Mouse (Mus musculus) stomach, embryonic 16.5 days (tissue): Measurements from ENCODE around the gene Sec11a. TPM values are rescaled to one million over a fixed set of nuclear protein-coding genes. Genes with fewer than 3 reads are reported as not detected.
"Not testable (repeated sequence)": the region's sequence is repeated elsewhere in the genome, so short reads cannot be mapped to it uniquely, and the experiment has no call there.

Source experiments
- ATAC-seq: fragments of 200-750 bp; cut with Nextera tagmentation; 2 replicates; pipeline ENCODE4 v1.8.0; 2017; ENCODE audit warnings: moderate number of reproducible peaks, moderate TSS enrichment; ENCODE audit not compliant: insufficient read depth, low FRiP score
- H3K27ac ChIP-seq: fragments of 300-500 bp; sonication (generic); 2 replicates; pipeline ENCODE4 v1.5.1; 2014; ENCODE audit warnings: low read length
- H3K27me3 ChIP-seq: fragments of 300-500 bp; sonication (generic); 2 replicates; pipeline ENCODE4 v1.6.1; 2014; ENCODE audit warnings: low read length, control low read depth, mixed read lengths; ENCODE audit not compliant: control insufficient read depth, insufficient read depth
- H3K36me3 ChIP-seq: fragments of 300-500 bp; sonication (generic); 2 replicates; pipeline ENCODE4 v1.6.1; 2014; ENCODE audit warnings: low read length; ENCODE audit not compliant: control insufficient read depth, insufficient read depth
- H3K4me1 ChIP-seq: fragments of 300-500 bp; sonication (generic); 2 replicates; pipeline ENCODE4 v1.6.1; 2014; ENCODE audit warnings: low read length, control low read depth, mixed read lengths; ENCODE audit not compliant: control insufficient read depth, insufficient read depth
- H3K4me2 ChIP-seq: fragments of 300-500 bp; sonication (generic); 2 replicates; pipeline ENCODE4 v1.6.1; 2014; ENCODE audit warnings: low read depth, low read length, mixed read lengths
- H3K4me3 ChIP-seq: fragments of 300-500 bp; sonication (generic); replicated peaks from 2 replicates; pipeline ENCODE4 v1.5.1; 2014; ENCODE audit warnings: mild to moderate bottlenecking, low read length
- H3K9ac ChIP-seq: fragments of 300-500 bp; sonication (generic); 2 replicates; pipeline ENCODE4 v1.6.1; 2014; ENCODE audit warnings: low read length
- H3K9me3 ChIP-seq: fragments of 300-500 bp; sonication (generic); replicated peaks from 2 replicates; pipeline ENCODE4 v1.6.1; 2016; ENCODE audit warnings: low read length, control low read depth; ENCODE audit not compliant: control insufficient read depth
- WGBS: fragments of 180-500 bp; shearing (Covaris S2); extraction: QIAGEN DNeasy Blood & Tissue Kit; methylation state at CpG from one replicate; pipeline ENCODE4 v1.1.7; 2014; 5-methylcytosine and 5-hydroxymethylcytosine counted together
- polyA plus RNA-seq: library from polyadenylated mRNA; unstranded; fragments of >200 nt; fragmentation: Nextera tagmentation; extraction: Ambion mirVana; gene quantifications from 2 replicates; pipeline ENCODE4 v1.2.1, GENCODE M21; 2015

The Sec11a gene
- polyA plus RNA-seq, 1 experiment from 2014 or later: 228 TPM

DNA sequence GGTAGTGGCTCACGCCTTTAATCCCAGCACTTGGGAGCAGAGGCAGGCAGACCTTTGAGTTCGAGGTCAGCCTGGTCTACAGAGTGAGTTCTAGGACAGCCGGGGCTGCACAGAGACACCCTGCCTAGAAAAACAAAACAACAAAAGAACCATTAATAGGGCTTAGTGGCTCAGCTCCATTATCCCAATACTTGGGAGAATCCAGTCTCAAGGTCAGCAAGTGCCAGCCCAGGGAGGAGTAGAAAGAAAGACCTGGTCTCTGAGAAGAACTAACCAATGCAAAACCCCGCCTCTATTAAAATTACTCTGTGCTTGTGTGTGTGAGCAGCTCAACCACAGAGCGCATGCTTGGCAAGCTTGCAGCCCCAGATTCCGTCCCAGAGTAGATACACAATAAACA is 15.2 kb upstream of the Sec11a start:
- 62% methylated on average over 6 of the region's 6 CpGs for WGBS
- Histone ChIP-seq H3K4me3 (no peak overlapping the region), H3K27me3 (no peaks in the 10 kb centered on the region), H3K36me3 (no peaks in the 10 kb centered on the region), H3K4me1 (no peaks in the 10 kb centered on the region), H3K9ac (no peak overlapping the region), H3K4me2 (no peak overlapping the region), H3K9me3 (no peaks in the 10 kb centered on the region), H3K27ac (no peak overlapping the region)
- no peak for ATAC-seq

DNA sequence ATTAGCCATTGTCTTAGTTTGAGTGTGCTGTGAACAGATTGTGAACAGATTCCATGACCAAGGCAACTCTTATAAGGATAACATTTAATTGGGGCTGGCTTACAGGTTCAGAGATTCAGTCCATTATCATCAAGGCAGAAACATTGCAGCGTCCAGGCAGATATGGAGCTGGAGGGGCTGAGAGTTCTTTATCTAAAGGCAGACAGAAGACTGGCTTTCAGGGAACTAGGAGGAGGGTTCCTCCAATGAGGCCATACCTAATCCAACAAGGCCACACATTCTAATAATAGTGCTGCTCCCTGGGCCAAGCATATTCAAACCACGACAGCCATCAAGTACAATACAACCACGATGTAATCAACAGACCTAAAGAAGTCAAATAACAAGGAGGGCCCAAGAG is 11.4 kb upstream of the Sec11a start:
- H3K4me2 ChIP-seq: no peak overlapping the region
- no peaks in the 10 kb centered on the region for H3K4me1 ChIP-seq
- no peak overlapping the region for H3K4me3 ChIP-seq
- WGBS: 79% methylated on average over 3 of the region's 3 CpGs
- H3K36me3 ChIP-seq: no peaks in the 10 kb centered on the region
- H3K27me3 ChIP-seq: no peaks in the 10 kb centered on the region
- no peaks in the 10 kb centered on the region for H3K9me3 ChIP-seq
- no peak for ATAC-seq
- no peak overlapping the region for H3K27ac ChIP-seq
- no peak overlapping the region for H3K9ac ChIP-seq

DNA sequence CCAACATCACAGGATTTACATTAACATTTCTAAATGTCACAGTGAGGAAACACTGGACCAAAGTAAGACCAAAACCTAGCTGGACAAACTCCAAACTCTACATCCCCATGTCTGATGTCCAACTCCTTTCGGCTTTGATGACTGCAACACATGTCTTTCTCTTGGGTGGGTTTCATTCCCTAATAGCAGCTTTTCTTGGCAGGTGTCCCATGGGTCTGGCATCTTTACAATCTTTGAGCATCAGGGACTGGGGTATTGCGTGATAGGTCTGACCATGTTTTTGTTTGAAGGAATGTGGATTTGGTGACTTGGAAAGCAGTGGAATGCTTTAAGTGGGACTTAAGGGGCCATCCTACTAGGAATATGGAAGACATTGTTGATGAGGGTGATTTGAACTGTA is 9.3 kb upstream of the Sec11a start:
- Histone ChIP-seq H3K9me3 (no peaks in the 10 kb centered on the region), H3K27ac (no peak overlapping the region), H3K36me3 (no peaks in the 10 kb centered on the region), H3K9ac (no peak overlapping the region), H3K27me3 (no peaks in the 10 kb centered on the region), H3K4me3 (no peak overlapping the region), H3K4me2 (no peak overlapping the region), H3K4me1 (no peaks in the 10 kb centered on the region)
- no peak for ATAC-seq
- WGBS: 79% methylated on average over 2 of the region's 2 CpGs

DNA sequence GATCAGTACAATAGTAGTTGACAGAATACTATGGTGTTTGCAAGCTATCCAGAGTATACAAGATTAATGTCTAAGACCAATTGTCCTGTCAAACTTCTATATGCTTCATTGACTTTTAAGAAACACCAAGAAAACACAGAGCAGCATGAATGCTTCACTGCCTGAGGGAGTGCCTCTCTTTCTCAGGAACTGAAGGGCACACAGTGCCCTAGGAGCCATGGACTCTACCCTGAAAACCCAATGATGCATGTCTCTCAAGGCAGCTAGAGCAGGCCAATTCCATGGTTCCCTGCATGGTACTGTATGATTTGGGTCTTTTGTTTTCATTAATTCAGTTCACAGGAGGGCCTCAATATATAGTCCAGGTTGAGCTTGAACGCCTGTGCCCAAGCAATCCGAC is 6.7 kb upstream of the Sec11a start:
- no peak for ATAC-seq
- no peaks in the 10 kb centered on the region for H3K4me1 ChIP-seq
- no peak overlapping the region for H3K4me3 ChIP-seq
- H3K9ac ChIP-seq: no peak overlapping the region
- no peak overlapping the region for H3K4me2 ChIP-seq
- no peaks in the 10 kb centered on the region for H3K27me3 ChIP-seq
- no peaks in the 10 kb centered on the region for H3K9me3 ChIP-seq
- H3K36me3 ChIP-seq: no peaks in the 10 kb centered on the region
- WGBS: 74% methylated on average over 2 of the region's 2 CpGs
- no peak overlapping the region for H3K27ac ChIP-seq

DNA sequence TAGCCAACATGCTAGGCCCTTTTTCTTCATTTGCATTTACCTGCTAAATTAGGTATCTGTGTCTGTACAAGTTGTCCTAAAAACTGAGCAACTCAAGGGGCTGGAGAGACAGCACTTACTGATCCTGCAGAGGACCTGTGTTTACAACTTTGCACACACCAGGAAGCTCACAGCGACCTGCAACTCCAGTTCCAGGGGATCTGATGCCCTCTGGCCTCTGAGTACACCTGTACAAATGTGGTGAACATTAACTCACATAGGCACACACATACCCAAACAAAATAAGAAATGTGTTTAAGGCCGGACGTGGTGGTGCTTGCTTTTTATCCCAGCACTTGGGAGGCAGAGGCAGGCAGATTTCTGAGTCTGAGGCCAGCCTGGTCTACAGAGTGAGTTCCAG is 4.6 kb upstream of the Sec11a start:
- H3K9me3 ChIP-seq: no peaks in the 10 kb centered on the region
- WGBS: 53% methylated on average over 3 of the region's 3 CpGs

DNA sequence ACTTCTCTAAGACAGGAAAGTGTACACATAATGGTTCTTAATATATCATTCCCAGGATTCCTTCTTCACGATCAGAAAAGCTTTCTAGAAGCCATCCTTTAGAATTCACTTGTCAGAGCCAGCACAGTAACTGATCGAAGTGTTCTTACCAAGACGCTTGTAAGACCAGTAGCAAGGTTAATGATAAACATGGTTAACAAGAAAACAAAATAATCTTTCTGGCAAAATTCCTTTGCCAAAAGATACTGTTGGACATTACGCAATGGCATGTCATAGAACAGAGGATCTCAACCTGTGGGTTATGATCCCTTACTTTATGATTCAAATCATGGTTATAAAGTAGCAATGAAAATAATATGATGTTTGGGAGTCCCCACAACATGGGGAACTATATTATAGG is 3.9 kb upstream of the Sec11a start:
- Histone ChIP-seq H3K4me2 (no peak overlapping the region), H3K27ac (no peak overlapping the region), H3K36me3 (no peaks in the 10 kb centered on the region), H3K27me3 (no peaks in the 10 kb centered on the region), H3K9me3 (no peaks in the 10 kb centered on the region), H3K4me1 (peaks cover 6% of the 10 kb centered on the region), H3K4me3 (no peak overlapping the region), H3K9ac (no peak overlapping the region)
- WGBS: 82% methylated on average over 4 of the region's 4 CpGs
- ATAC-seq: no peak

More for the DNA sequence above, 4.6 kb upstream of the Sec11a start:
- H3K27me3 ChIP-seq: no peaks in the 10 kb centered on the region
- H3K9ac ChIP-seq: no peak overlapping the region
- no peak overlapping the region for H3K4me2 ChIP-seq
- no peaks in the 10 kb centered on the region for H3K36me3 ChIP-seq
- peaks cover 3% of the 10 kb centered on the region; the same call in 1 of the 2 replicates for H3K4me1 ChIP-seq
- H3K27ac ChIP-seq: no peak overlapping the region
- no peak overlapping the region for H3K4me3 ChIP-seq
- no peak for ATAC-seq

DNA sequence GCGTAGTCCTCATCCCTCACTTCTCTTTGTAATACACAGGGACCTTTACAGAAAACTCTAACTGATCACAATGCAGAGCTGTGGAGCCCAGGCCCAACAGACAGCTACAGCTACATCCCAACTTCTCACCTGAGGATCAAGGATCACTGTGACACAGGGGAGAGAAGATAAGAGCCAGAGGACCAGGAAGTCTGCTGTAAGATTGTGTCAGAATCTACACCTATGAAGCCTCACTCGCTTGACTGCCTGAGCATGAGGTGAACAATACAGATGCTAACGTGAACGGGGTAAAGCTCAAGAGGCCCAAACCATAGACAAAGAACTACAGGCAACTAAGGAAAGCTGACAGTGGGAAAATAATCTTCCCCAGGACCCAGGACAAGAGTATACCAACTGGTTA is 7.8 kb downstream of the Sec11a start:
- Histone ChIP-seq H3K36me3 (no peaks in the 10 kb centered on the region), H3K9me3 (no peaks in the 10 kb centered on the region), H3K27me3 (no peaks in the 10 kb centered on the region), H3K4me3 (no peak overlapping the region), H3K4me2 (no peak overlapping the region), H3K27ac (no peak overlapping the region), H3K9ac (no peak overlapping the region), H3K4me1 (no peaks in the 10 kb centered on the region; the same call in 1 of the 2 replicates)
- WGBS: 88% methylated on average over 4 of the region's 4 CpGs
- ATAC-seq: no peak

DNA sequence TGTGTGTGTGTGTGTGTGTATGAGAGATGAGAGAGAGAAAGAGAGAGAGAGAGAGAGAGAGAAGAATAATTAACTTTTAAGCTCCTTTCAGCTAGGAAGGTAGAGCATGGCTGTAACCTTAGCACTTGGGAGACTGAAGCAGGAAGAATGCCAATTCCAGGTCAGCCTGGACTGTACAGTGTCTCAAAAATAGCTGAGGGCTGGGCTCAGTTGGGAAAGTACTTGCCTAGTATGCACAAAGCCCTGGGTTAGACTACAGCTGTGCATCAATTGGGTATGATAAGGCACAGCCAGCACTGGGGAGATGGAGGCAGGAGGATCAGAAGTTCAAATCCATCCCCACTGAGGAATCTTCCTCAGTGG is 10.3 kb downstream of the Sec11a start:
- H3K4me3 ChIP-seq, H3K4me1 ChIP-seq, H3K27me3 ChIP-seq, H3K27ac ChIP-seq, H3K9ac ChIP-seq, H3K9me3 ChIP-seq, ATAC-seq, H3K4me2 ChIP-seq, H3K36me3 ChIP-seq: not testable (repeated sequence)

DNA sequence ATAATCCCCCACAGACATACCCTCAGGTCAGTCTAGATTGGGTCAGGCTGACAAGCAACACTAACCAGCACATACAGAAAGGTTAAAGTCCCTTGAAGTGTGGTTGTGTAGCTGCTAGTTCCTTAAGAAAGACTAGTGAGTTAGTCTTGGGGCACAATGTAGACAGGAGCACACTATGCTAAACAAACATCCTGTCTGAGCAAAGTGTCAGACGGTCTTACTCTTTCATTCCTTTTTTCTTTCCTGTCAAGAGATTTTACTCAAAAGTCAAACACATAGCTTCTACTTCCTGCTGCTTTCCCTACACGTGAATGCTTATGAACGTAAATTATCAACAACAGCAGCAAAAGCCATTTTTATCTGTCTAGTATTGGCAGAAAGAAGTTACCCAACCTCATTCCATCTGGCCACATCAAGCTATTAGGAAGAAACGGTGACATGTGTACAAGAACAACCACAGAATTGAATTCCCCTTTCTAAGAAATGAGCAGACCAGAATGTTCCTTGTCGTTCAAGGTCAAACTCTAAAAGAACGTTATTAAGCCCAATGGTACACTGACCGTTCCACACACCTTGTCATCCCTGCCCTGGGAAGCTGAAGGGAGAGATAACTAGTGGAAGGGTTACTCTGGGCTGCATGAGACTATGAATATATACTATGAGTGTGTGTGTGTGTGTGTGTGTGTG is 10.8 kb downstream of the Sec11a start:
- H3K4me1 ChIP-seq, H3K4me3 ChIP-seq, H3K4me2 ChIP-seq, H3K9me3 ChIP-seq, ATAC-seq, H3K9ac ChIP-seq, H3K27ac ChIP-seq, H3K36me3 ChIP-seq, H3K27me3 ChIP-seq: not testable (repeated sequence)
- WGBS: 25% methylated on average over 7 of the region's 7 CpGs
